Mouse (Mus musculus) embryonic facial prominence, embryonic 12.5 days (tissue): ENCODE measurements around the gene 1810010D01Rik. TPM values are rescaled to one million over a fixed set of nuclear protein-coding genes. Genes with fewer than 3 reads are reported as not detected.

Experiments
- ATAC-seq: fragments of 200-750 bp; cut with Nextera tagmentation; 2 replicates; pipeline ENCODE4 v1.8.0; 2017; ENCODE audit not compliant: insufficient number of reproducible peaks, insufficient read depth, low FRiP score, low TSS enrichment
- H3K27ac ChIP-seq: fragments of 300-500 bp; sonication (generic); 2 replicates; pipeline ENCODE4 v1.5.1; 2016; ENCODE audit warnings: mild to moderate bottlenecking
- H3K27me3 ChIP-seq: fragments of 300-500 bp; sonication (generic); 2 replicates; pipeline ENCODE4 v1.6.1; 2016; ENCODE audit warnings: mild to moderate bottlenecking, moderate library complexity
- H3K36me3 ChIP-seq: fragments of 300-500 bp; sonication (generic); 2 replicates; pipeline ENCODE4 v1.6.1; 2016; ENCODE audit warnings: mild to moderate bottlenecking
- H3K4me1 ChIP-seq: fragments of 300-500 bp; sonication (generic); 2 replicates; pipeline ENCODE4 v1.6.1; 2016
- H3K4me2 ChIP-seq: fragments of 300-500 bp; sonication (generic); replicated peaks from 2 replicates; pipeline ENCODE4 v1.6.1; 2016; ENCODE audit warnings: mild to moderate bottlenecking, moderate library complexity
- H3K4me3 ChIP-seq: fragments of 300-500 bp; sonication (generic); 2 replicates; pipeline ENCODE4 v1.5.1; 2016; ENCODE audit warnings: mild to moderate bottlenecking
- H3K9ac ChIP-seq: fragments of 300-500 bp; sonication (generic); 2 replicates; pipeline ENCODE4 v1.6.1; 2016; ENCODE audit warnings: mild to moderate bottlenecking, moderate library complexity
- H3K9me3 ChIP-seq: fragments of 300-500 bp; sonication (generic); 2 replicates; pipeline ENCODE4 v1.6.1; 2016; ENCODE audit warnings: mild to moderate bottlenecking, moderate library complexity
- WGBS: fragments of 180-500 bp; shearing (Covaris S2); methylation state at CpG from one replicate; pipeline ENCODE4 v1.1.7; 2016; 5-methylcytosine and 5-hydroxymethylcytosine counted together
- polyA plus RNA-seq: library from polyadenylated mRNA; unstranded; fragments of >200 nt; fragmentation: Nextera tagmentation; extraction: Ambion mirVana; gene quantifications from 2 replicates; pipeline ENCODE4 v1.2.1, GENCODE M21; 2016

The 1810010D01Rik gene
- polyA plus RNA-seq, 1 experiment from 2014 or later, result not detected

DNA sequence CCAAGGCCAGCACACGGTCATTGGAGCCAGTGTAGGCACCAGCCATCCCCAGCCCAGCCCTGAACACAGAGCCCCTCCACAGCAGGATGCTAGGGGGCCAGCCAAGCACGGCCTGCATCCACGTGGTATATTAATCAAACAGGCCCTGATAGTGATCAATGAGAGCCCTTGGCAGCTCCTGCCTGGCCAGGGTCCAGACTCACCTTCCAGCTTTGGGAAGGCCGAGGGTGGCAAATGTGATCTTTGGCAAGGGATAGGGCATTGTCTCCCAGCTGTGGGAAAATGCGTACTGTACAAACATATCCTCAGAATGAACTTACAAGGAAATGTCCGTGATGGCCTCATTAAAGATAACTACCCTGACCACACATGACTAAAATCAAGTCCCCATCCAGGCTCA is 31.2 kb upstream of the 1810010D01Rik start:
- no peaks in the 10 kb centered on the region for H3K36me3 ChIP-seq
- no peak for ATAC-seq
- no peak overlapping the region for H3K27ac ChIP-seq
- H3K4me3 ChIP-seq, result no peak overlapping the region
- H3K27me3 ChIP-seq, result no peaks in the 10 kb centered on the region
- no peak overlapping the region for H3K9ac ChIP-seq
- H3K9me3 ChIP-seq, result no peaks in the 10 kb centered on the region
- WGBS, result 62% methylated on average over 6 of the region's 6 CpGs
- H3K4me2 ChIP-seq, result no peak overlapping the region
- 0 out of 2 replicates have a peak, but pooled peaks cover 3% of the 10 kb centered on the region for H3K4me1 ChIP-seq

DNA sequence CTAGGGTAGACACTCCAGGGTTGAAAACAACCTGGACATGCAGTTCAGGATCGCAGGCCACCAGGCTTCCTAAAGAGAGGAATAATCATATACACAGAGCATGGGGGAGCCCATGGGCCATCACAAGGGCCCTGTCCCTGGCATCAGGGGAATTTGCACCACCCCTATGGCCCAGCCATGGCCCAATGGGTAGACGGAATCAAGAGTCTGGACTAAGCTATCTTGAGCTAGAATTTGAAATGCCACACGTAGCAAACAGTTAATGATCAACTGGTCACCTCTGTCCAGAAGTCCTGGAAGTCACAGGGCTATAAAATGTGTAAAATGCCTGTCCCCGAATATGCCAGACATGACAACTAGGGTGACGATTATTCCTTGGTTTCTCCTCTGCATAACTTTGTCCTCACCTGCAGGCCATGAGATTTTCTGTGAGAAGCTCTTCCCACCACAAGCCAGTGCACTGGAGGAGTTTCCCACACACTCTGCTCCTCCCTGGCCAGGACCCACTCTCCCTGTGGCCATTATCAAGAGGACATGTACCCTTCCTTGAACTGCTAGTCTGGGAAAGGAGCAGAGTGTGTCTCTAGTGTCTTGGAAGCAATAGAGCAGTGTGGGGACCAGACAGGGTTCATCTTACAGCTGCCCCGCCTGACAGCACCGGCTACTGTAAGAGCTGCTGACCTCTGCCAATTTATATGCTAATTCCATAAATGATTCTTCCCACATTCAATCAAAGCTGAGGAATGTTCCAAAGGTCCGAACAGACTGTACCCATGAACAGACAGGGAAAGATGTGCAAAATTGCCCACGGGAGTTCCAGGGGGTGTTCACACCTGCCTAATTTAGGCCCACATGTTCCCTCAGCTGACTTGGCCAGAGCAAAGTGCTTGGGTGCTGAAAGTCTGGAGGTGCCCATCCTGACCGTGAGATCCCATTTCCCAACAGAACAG is 27.2 kb upstream of the 1810010D01Rik start:
- Histone ChIP-seq H3K36me3 (no peaks in the 10 kb centered on the region), H3K27me3 (no peaks in the 10 kb centered on the region), H3K9me3 (no peaks in the 10 kb centered on the region), H3K4me3 (no peak overlapping the region), H3K9ac (no peak overlapping the region), H3K4me1 (no peaks in the 10 kb centered on the region), H3K4me2 (no peak overlapping the region), H3K27ac (no peak overlapping the region)
- ATAC-seq, result no peak
- WGBS, result 80% methylated on average over 10 of the region's 10 CpGs

DNA sequence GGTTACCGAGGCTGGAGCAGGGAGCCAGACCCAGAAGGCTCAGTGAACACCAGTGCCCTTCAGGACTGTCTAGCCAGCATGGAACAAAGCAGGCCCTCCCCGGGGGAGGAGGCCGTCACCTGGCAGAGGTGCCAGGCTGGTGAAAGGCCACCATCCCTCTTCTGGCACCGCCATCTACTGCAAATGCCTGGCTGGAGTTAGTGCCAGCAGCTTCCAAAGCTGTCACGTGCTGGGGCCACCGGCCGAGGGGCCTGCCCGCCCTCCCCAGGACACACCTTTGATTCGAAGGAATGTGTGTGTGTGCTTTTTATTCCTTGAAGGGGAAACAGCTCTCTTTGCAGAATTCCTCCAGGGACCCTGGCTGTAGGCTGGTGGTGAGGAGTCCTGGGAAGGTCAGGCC is 23.7 kb upstream of the 1810010D01Rik start:
- no peak overlapping the region for H3K4me3 ChIP-seq
- H3K27me3 ChIP-seq, result no peaks in the 10 kb centered on the region
- no peaks in the 10 kb centered on the region for H3K9me3 ChIP-seq
- no peak overlapping the region for H3K4me2 ChIP-seq
- H3K4me1 ChIP-seq, result no peaks in the 10 kb centered on the region
- WGBS, result 70% methylated on average over 9 of the region's 9 CpGs
- H3K9ac ChIP-seq, result no peak overlapping the region
- ATAC-seq, result no peak
- no peaks in the 10 kb centered on the region for H3K36me3 ChIP-seq
- no peak overlapping the region for H3K27ac ChIP-seq

DNA sequence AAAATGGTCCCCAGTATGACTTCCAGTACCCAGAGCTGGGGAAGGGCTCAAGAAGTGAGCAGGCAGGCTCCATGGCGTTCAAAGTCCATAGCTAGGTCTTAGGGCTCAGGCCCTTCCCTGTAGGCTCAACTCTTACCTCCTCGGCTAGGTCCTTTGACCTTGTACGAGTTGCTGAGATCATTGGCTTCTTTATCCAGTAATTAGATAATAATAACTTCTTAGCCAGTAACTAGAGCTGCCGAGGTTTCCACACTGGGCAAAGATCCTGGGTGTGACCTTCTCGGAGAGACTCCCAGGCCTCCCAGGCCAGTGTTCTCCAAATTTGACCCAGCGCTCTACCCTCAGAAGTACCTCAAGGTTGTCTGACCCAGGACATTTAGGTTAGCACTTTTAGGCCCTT is 18.7 kb upstream of the 1810010D01Rik start:
- Histone ChIP-seq H3K27ac (no peak overlapping the region), H3K9me3 (no peaks in the 10 kb centered on the region), H3K9ac (no peak overlapping the region), H3K36me3 (no peaks in the 10 kb centered on the region), H3K4me2 (no peak overlapping the region), H3K27me3 (no peaks in the 10 kb centered on the region), H3K4me1 (peaks cover 9% of the 10 kb centered on the region; the same call in 1 of the 2 replicates), H3K4me3 (no peak overlapping the region)
- WGBS, result 81% methylated on average over 6 of the region's 6 CpGs
- ATAC-seq, result no peak

DNA sequence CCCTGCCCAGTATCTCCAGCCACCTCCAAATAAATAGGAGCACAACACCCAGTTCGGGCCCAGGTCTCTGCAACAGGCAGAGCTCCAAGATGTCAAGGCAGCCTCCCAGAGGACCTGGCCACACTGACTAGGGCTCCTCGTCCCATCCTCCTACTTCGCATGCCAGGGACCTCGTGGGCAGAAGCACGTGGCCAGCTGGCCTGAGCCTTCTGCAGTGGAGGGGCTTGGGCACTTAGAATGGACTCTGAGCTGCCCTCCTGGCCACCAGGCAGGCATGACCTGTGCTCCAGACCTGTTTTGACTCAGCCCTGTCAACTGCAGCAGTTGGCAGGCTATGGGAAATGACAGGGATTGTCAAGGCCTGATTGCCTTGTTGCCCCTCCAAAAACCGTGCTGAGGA is 17.7 kb upstream of the 1810010D01Rik start:
- H3K4me2 ChIP-seq, result no peak overlapping the region
- H3K9ac ChIP-seq, result no peak overlapping the region
- H3K4me3 ChIP-seq, result no peak overlapping the region
- H3K4me1 ChIP-seq, result peaks cover 9% of the 10 kb centered on the region; the same call in 1 of the 2 replicates
- no peaks in the 10 kb centered on the region for H3K36me3 ChIP-seq
- ATAC-seq, result no peak
- no peak overlapping the region for H3K27ac ChIP-seq
- WGBS, result 90% methylated on average over 6 of the region's 6 CpGs
- no peaks in the 10 kb centered on the region for H3K27me3 ChIP-seq
- H3K9me3 ChIP-seq, result no peaks in the 10 kb centered on the region

DNA sequence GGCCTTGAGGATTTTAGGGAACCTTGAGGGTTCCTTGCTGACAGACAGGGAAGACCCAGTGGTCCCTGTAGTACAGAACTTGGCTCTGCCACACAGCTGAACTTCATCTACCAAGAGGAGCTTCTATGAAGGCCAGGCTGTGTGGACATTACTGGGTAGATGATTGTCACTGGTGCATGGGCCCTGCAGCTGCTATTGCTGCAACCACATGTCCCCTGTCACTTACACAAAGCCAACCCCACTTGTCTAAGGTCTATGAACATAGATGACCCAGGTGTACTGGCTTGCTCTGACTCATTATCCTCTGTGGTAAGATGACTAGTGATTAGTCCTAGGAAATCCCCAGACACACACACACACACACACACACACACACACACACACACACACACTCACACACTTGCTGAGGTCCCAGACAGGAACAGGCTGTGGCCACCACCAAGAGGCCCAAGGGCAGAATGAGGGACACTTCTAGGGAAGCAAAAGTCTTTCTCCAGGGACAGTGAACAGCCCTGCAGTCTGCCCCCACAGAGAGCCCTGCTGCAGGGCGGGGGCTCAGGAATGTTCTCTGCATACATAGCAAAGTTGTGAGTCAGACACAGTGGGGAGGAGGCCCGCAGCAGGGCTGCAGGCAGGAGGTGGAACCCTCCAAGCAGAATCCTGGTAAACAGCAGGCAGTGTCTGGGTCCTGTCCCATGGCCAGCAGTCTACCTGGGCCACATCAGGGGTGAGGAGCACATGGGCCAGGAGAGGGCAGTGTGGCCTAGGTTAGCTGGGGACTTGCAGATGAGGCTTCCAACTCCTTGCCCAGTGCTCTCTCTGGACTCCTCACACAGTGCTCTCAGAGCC is 14.1 kb upstream of the 1810010D01Rik start:
- 15% methylated on average over 2 of the region's 2 CpGs for WGBS
- Histone ChIP-seq H3K9ac (no peak overlapping the region), H3K4me1 (peaks cover 9% of the 10 kb centered on the region; the same call in 1 of the 2 replicates), H3K36me3 (no peaks in the 10 kb centered on the region), H3K4me3 (no peak overlapping the region), H3K4me2 (no peak overlapping the region), H3K27ac (peak overlapping the region; percentile 68), H3K9me3 (no peaks in the 10 kb centered on the region), H3K27me3 (no peaks in the 10 kb centered on the region)
- peak; percentile 80 for ATAC-seq

DNA sequence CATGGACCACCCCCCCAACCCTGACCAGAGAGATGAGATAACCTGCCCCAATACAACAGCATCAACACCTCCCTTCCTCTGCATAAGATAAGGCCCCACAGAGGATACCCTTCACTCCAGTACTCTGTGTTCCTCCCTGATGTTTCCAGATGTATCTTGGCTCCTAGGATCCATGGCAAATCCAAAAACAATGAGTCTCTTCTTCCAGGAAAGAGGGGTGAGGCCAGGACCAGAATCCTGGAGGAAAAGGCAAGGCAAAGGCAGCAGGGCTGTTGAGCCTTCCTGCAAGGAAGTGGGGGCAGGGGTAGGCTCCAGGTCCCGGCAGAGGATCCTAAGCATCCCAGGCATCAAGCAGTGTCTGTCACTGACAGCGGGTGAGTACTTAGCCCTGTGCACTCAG is 13.4 kb upstream of the 1810010D01Rik start:
- H3K27ac ChIP-seq, result peak overlapping the region; percentile 68; the same call in 1 of the 2 replicates

DNA sequence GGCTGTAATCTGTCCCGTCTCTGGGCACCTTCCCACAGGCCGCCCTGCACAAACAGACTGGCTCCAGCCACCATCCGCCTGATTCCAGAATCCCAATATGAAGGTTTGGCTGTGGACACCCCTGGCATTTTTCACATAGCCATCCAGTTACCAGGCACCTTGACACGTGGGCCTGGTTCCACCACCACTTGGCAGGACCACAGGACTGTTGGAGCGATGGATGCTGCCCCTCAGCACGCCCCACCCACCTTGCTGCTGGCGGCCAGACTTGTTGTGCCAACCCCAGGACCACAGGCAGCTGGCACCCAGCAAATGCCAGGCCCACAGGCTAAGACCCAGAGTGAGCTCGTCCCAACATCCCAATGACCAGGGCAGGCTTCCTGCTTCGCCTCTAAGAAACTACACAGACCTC is 11.5 kb upstream of the 1810010D01Rik start:
- Histone ChIP-seq H3K4me2 (no peak overlapping the region), H3K27ac (no peak overlapping the region), H3K4me3 (no peak overlapping the region), H3K36me3 (no peaks in the 10 kb centered on the region), H3K9me3 (no peaks in the 10 kb centered on the region), H3K4me1 (peaks cover 13% of the 10 kb centered on the region; the same call in 1 of the 2 replicates), H3K9ac (no peak overlapping the region), H3K27me3 (no peaks in the 10 kb centered on the region)
- WGBS, result 77% methylated on average over 9 of the region's 9 CpGs
- ATAC-seq, result no peak

More for the DNA sequence above, 13.4 kb upstream of the 1810010D01Rik start:
- no peak for ATAC-seq
- no peaks in the 10 kb centered on the region for H3K27me3 ChIP-seq
- H3K4me1 ChIP-seq, result peaks cover 12% of the 10 kb centered on the region; the same call in 1 of the 2 replicates
- 46% methylated on average over 2 of the region's 2 CpGs for WGBS
- no peak overlapping the region for H3K4me2 ChIP-seq
- H3K4me3 ChIP-seq, result no peak overlapping the region
- no peak overlapping the region for H3K9ac ChIP-seq
- H3K9me3 ChIP-seq, result no peaks in the 10 kb centered on the region
- no peaks in the 10 kb centered on the region for H3K36me3 ChIP-seq

DNA sequence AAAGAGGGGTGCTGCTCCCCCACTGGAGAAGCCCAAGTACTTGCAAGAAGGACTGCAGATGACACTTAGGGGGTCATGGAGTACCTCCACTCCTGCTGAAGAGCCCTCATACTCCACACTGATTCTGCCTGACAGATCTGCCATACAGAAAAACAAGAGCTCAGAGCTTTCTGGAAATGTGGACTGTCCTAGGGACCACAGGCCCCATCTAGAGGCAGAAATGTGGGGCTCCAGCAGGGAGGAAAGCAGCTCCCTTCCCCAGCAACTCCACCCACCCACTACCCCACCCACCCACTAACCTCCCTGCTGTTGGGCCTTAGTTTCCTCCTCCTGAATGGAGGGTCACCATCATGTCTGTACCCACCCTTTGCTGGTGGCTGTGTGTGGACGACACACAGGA is 8.7 kb upstream of the 1810010D01Rik start:
- WGBS, result 47% methylated on average over 1 of the region's 1 CpGs

DNA sequence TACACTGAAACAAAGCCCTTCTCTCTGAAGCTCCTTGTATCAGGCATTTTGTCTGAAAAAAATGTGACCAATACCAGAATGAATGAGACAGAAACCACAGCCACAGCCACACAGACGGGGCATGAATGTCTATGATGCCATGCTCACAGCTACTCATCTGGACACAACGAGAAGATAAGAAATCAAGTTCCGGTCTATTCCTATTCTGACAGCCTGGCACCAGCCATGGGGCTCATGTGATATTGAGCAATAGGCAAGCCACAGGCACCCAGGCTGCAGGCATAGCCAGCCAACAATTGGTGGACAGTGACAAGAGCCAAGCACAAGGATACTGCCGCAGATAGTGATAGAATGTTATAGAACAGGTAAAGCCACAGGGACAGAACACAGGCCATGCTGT is 7.6 kb upstream of the 1810010D01Rik start:
- ATAC-seq, result no peak
- Histone ChIP-seq H3K4me2 (no peak overlapping the region), H3K9ac (no peak overlapping the region), H3K4me3 (no peak overlapping the region), H3K36me3 (no peaks in the 10 kb centered on the region), H3K27ac (no peak overlapping the region), H3K9me3 (no peaks in the 10 kb centered on the region), H3K4me1 (peaks cover 26% of the 10 kb centered on the region), H3K27me3 (no peaks in the 10 kb centered on the region)
- 90% methylated on average over 4 of the region's 4 CpGs for WGBS

More for the DNA sequence above, 8.7 kb upstream of the 1810010D01Rik start:
- no peak overlapping the region for H3K4me2 ChIP-seq
- H3K4me1 ChIP-seq, result peaks cover 19% of the 10 kb centered on the region
- ATAC-seq, result no peak
- H3K9ac ChIP-seq, result no peak overlapping the region
- H3K36me3 ChIP-seq, result no peaks in the 10 kb centered on the region
- no peaks in the 10 kb centered on the region for H3K9me3 ChIP-seq
- no peaks in the 10 kb centered on the region for H3K27me3 ChIP-seq
- H3K4me3 ChIP-seq, result no peak overlapping the region
- no peak overlapping the region for H3K27ac ChIP-seq

DNA sequence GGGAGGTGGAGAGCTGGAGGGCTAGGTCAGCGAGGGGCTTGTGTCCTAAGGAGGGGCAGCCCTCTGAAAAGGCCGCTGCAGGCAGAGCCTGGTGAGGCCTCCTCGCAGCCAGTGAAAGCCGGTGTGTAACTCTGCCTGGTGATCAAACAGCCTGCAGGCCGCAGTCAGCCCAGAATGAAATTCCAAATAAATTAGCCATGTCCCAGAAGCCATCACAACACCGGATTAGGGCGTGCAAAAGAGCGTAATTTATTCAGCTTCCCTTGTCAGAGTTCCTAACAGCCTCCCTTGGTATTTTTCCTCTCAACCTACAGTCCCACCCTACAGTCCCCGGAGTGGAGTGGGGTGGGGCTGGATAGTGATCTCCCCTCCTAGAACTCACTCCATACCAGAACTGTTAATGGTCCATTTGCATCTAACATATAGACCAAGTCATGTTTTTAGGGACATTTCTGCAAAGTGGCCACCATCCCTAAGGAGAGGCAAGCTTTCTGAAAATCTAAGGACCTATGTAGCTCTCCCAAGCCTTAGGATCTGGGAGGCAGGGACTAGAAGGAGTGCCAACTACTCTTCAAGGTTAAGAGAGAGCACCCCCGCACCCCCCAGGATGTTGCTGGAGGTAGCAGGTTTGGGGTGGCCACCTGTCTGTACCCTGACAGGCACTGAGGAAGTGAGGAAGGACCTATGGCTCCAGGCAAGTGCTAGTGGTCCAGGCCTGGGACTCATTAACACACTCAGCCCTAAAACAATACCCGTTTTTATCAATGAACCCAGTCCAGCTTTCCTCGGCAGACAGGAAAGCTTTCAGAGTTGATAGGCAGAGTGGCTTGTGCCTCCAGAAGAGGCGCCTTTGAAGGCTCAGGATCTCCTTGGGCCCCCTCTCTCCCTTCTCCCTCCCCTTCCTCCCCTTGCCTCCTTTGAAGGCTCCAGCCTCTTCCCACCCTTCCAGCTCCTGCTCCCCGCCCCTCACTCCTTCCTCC is 4.1 kb upstream of the 1810010D01Rik start:
- H3K27me3 ChIP-seq, result no peaks in the 10 kb centered on the region
- peak overlapping the region; percentile 88 for H3K27ac ChIP-seq
- no peak overlapping the region for H3K4me3 ChIP-seq
- WGBS, result 10% methylated on average over 14 of the region's 14 CpGs
- H3K9ac ChIP-seq, result no peak overlapping the region
- no peaks in the 10 kb centered on the region for H3K9me3 ChIP-seq
- peaks cover 29% of the 10 kb centered on the region for H3K4me1 ChIP-seq
- 0 out of 2 replicates have a peak, but pooled peaks have one; percentile 57 for ATAC-seq
- H3K36me3 ChIP-seq, result no peaks in the 10 kb centered on the region
- H3K4me2 ChIP-seq, result no peak overlapping the region
